Mouse (Mus musculus) right cerebral cortex, postnatal 10 days (tissue): Measurements from ENCODE around the gene Plekhg5.

Experiments
- DNase-seq, 2 experiments: peaks; one replicate each; pipeline ENCODE4 v3.0.0; 2021; ENCODE audit warnings: low spot score in 2 of 2

Plekhg5 gene

GRCm38 (mm10) chr4:152125161-152126025 lies 53.1 kb downstream of the Plekhg5 start:
- no peak for DNase-seq

GRCm38 (mm10) chr4:152126026-152126920 lies 54.0 kb downstream of the Plekhg5 start:
- DNase-seq = no peak

- no peak for DNase-seq
These were observed 55.6 kb downstream of the Plekhg5 start for GRCm38 (mm10) chr4:152127884-152128283.

GRCm38 (mm10) chr4:152128784-152129183 lies 56.5 kb downstream of the Plekhg5 start:
- no peak for DNase-seq

GRCm38 (mm10) chr4:152129395-152129930 lies 57.2 kb downstream of the Plekhg5 start:
- DNase-seq = no peak

- peak; percentile 74 to 76 for DNase-seq
These were observed 58.7 kb downstream of the Plekhg5 start for GRCm38 (mm10) chr4:152130771-152131653.

- no peak for DNase-seq
These were observed 59.8 kb downstream of the Plekhg5 start for GRCm38 (mm10) chr4:152131809-152132771.

GRCm38 (mm10) chr4:152132772-152133169 lies 60.5 kb downstream of the Plekhg5 start:
- no peak for DNase-seq

GRCm38 (mm10) chr4:152133213-152133612 lies 60.9 kb downstream of the Plekhg5 start:
- no peak for DNase-seq

GRCm38 (mm10) chr4:152134507-152134906 lies 62.2 kb downstream of the Plekhg5 start:
- DNase-seq = no peak

GRCm38 (mm10) chr4:152135363-152135762 lies 63.1 kb downstream of the Plekhg5 start:
- DNase-seq = no peak

- DNase-seq = no peak
These were observed 64.0 kb downstream of the Plekhg5 start for GRCm38 (mm10) chr4:152136112-152136875.

GRCm38 (mm10) chr4:152136876-152137250 lies 64.6 kb downstream of the Plekhg5 start:
- DNase-seq = no peak

GRCm38 (mm10) chr4:152138497-152139260 lies 66.4 kb downstream of the Plekhg5 start:
- DNase-seq = peak; percentile 76 to 81

GRCm38 (mm10) chr4:152140441-152140840 lies 68.1 kb downstream of the Plekhg5 start:
- no peak for DNase-seq

GRCm38 (mm10) chr4:152141521-152142135 lies 69.3 kb downstream of the Plekhg5 start:
- no peak for DNase-seq

- no peak for DNase-seq
These were observed 71.3 kb downstream of the Plekhg5 start for GRCm38 (mm10) chr4:152143632-152144031.

- DNase-seq = no peak
These were observed 73.2 kb downstream of the Plekhg5 start for GRCm38 (mm10) chr4:152145473-152145872.
